Mouse (Mus musculus): Measurements from ENCODE around the gene Pex16. TPM values are rescaled to one million over a fixed set of nuclear protein-coding genes. Genes with fewer than 3 reads are reported as not detected.

Pex16 gene
- 59.5 TPM for polyA plus RNA-seq (2014; fragmentation: Illumina TruSeq; extraction: RNeasy Lipid Tissue Mini Kit (QIAGEN cat#74804); ENCODE audit: low read depth, low replicate concordance)

DNA sequence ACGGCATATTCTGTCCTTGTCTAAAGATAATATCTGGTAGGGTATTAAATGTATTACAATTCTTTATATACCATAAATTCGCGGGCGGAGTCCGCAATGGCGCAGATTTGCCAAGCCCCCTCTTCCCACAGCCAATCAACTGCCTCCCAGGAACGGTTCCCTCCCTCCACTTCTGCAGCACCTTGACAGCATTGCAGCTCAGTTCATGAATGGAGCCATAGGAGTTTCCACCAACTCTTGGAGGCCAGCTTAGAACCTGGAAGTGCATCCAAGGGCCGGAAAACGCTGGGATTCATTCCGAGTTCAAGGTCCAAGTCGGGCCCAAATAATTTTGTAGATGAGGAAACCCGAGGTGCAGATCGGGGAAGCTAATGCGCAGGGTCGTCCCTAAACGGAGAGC is at the start of gene Pex16, which contains the start of gene Large2:
Gene Pex16 (plus strand): TSS at position 163 of the 400 bp plus-strand sequence.
Gene Large2 (minus strand): TSS at position 356 of the 400 bp plus-strand sequence.

DNA sequence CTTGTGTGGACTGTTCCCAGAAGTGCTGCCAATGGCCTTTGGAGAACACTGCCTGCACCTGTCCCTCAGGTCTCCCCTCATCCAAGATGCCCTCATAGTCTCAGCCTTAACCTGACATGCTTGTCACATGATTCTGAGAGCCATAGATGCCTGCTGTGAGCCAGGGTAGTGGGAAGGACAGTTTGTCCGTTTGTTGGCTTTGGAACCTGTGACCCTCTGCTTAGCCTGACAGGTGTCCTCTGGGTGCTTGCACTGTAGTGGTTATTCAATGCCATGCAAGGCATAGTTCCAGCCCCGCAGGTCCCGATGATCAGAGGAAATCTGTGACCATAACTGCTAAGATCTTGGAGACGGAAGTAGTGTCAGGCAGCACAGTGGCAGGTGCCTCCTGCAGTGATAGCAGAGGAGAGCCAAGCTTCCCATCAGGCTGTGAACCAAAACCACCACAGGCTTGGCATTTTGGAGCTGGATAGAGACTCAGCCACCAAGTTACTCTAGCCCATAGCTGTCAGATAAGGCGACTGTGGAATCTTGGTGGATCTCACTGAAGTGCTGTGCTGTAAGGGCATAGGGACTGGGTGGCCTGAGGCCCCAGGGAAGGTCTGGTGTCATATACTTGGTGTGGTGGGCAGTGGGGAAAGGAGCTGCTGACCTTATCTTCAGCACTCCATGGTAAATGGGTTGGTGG is 7.6 kb downstream of the Pex16 start, which contains the start of gene 1700029I15Rik:
Gene 1700029I15Rik (plus strand): TSS at position 638 of the 688 bp plus-strand sequence.

DNA sequence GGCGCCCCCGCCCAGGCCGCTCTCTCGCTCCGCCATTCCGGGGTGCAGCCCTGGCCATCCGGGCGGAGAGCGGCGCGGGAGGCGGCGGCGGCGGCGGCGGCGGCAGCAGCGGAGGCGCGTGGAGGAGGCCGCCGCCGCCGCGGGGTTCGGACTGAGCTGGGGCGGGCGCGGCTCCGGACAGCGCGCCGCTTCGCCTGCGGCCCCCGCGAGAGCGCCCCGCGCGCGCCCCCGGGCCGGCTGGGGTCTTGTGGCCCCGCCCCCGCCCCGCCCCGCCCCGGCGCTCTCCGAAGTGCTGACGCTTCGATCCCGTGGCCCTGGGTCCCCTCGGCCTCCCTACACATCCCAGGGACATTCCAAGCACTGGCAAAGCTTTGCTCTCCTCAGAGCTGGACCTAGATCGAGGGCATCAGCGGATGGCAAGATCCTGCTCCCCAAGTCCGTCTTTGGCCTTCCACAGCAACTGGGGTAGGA is 26.6 kb downstream of the Pex16 start, which contains the start of gene Mapk8ip1:
Gene Mapk8ip1 (minus strand): TSS at position 173 of the 471 bp plus-strand sequence.

Other genes with a start within 250 kb of the Pex16 start
- 11.3 TPM for gene Large2, start 193 bp downstream of the Pex16 start, polyA plus RNA-seq (2014; fragmentation: Illumina TruSeq; extraction: RNeasy Lipid Tissue Mini Kit (QIAGEN cat#74804); ENCODE audit: low read depth, low replicate concordance)
- gene 1700029I15Rik, start 7.9 kb downstream of the Pex16 start, polyA plus RNA-seq (2014; fragmentation: Illumina TruSeq; extraction: RNeasy Lipid Tissue Mini Kit (QIAGEN cat#74804); ENCODE audit: low read depth, low replicate concordance): 6.8 TPM
- 10.9 TPM for gene Mapk8ip1, start 26.6 kb downstream of the Pex16 start, polyA plus RNA-seq (2014; fragmentation: Illumina TruSeq; extraction: RNeasy Lipid Tissue Mini Kit (QIAGEN cat#74804); ENCODE audit: low read depth, low replicate concordance)
- 24.7 TPM for gene Cry2, start 59.4 kb downstream of the Pex16 start, polyA plus RNA-seq (2014; fragmentation: Illumina TruSeq; extraction: RNeasy Lipid Tissue Mini Kit (QIAGEN cat#74804); ENCODE audit: low read depth, low replicate concordance)
- gene Slc35c1, start 85.9 kb downstream of the Pex16 start, polyA plus RNA-seq (2014; fragmentation: Illumina TruSeq; extraction: RNeasy Lipid Tissue Mini Kit (QIAGEN cat#74804); ENCODE audit: low read depth, low replicate concordance): 21.1 TPM
- 62.5 TPM for gene Chst1, start 225.0 kb downstream of the Pex16 start, polyA plus RNA-seq (2014; fragmentation: Illumina TruSeq; extraction: RNeasy Lipid Tissue Mini Kit (QIAGEN cat#74804); ENCODE audit: low read depth, low replicate concordance)